ENCODE assay signal across 26 mouse cellular contexts in the genomic region with DNA sequence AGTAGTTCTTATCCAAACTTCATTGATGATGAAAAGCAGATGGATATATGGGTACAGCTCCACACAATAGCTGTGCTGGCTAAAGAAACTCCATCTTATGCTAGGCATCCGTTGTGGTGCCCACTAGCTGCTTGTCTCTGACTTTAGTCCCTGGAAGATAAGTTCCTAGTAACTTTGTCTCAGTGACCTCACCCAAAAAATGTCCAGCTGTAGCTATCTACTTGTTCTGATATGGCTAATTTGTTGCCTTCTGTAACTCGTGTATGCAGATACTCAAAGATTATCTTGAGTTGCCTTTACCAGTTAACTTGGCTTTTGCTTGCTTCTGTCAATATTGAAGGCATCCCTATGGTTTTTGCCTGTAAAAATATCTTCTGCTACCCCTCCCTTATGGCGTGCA. TPM values are rescaled to one million over a fixed set of nuclear protein-coding genes. Genes with fewer than 3 reads are reported as not detected.
DNase-seq lines count a peak whose midpoint lies in the region; ATAC-seq and TF ChIP-seq lines count a peak whose summit lies in the region.
"Had no signal": no experiment of that assay in that cellular context is flagged by ENCODE, and none has a peak within 500 bp of the region (broad histone marks: within the 10 kb centered on the region; RNA-seq: fewer than 3 reads in every experiment).

No protein-coding gene starts in this region.

- DNase-seq in stomach, postnatal 0 days (ENCODE audit: low spot score) = no peak
- no peak for DNase-seq in spleen, adult 12 weeks (ENCODE audit: low spot score)
- no peak for DNase-seq in lung, postnatal 25 days (ENCODE audit: low spot score)
- DNase-seq: cerebellum, adult 11-12 months; gastrocnemius, postnatal 10 days; heart, adult 18-20 months; heart, postnatal 36 days; kidney, adult 18-20 months; left cerebral cortex, postnatal 4 days; right cerebral cortex, postnatal 25 days had no signal

- no peak overlapping the region for H3K9ac ChIP-seq in stomach, embryonic 15.5 days
- no peak overlapping the region for H3K9ac ChIP-seq in stomach, postnatal 0 days (ENCODE audit: low read length)
- H3K9ac ChIP-seq in liver, embryonic 15.5 days = no peak overlapping the region
- no peak overlapping the region for H3K9ac ChIP-seq in forebrain, embryonic 12.5 days
- H3K9ac ChIP-seq: hindbrain, embryonic 13.5 days; limb, embryonic 15.5 days; midbrain, embryonic 13.5 days had no signal

- H3K4me1 ChIP-seq in stomach, embryonic 15.5 days = no peaks in the 10 kb centered on the region
- no peaks in the 10 kb centered on the region for H3K4me1 ChIP-seq in stomach, postnatal 0 days (replicated peaks; ENCODE audit: control insufficient read depth, insufficient read depth)
- H3K4me1 ChIP-seq in liver, embryonic 15.5 days (replicated peaks) = peaks cover 37% of the 10 kb centered on the region
- peaks cover 8% of the 10 kb centered on the region for H3K4me1 ChIP-seq in forebrain, embryonic 12.5 days
- H3K4me1 ChIP-seq: limb, embryonic 15.5 days had no signal

- WGBS in stomach, embryonic 15.5 days = 75% methylated on average over 3 of the region's 3 CpGs
- WGBS in stomach, postnatal 0 days = 66% methylated on average over 3 of the region's 3 CpGs
- 17% methylated on average over 3 of the region's 3 CpGs for WGBS in liver, embryonic 15.5 days (ENCODE audit: insufficient replicate concordance)
- WGBS in forebrain, embryonic 12.5 days = 82% methylated on average over 3 of the region's 3 CpGs

- no peak for TF ChIP-seq CTCF in stomach, postnatal 0 days (IDR thresholded peaks at IDR 0.05; ENCODE audit: low read depth)

- no peak for TF ChIP-seq EP300 in stomach, postnatal 0 days (optimal IDR thresholded peaks at IDR 0.05)

- peak; percentile 65; the same call in 1 of the 2 replicates for ATAC-seq in stomach, embryonic 15.5 days (ENCODE audit: insufficient read depth, low FRiP score, low read depth)
- no peak for ATAC-seq in stomach, postnatal 0 days (ENCODE audit: low FRiP score, low TSS enrichment)
- peak; percentile 91 for ATAC-seq in erythroid progenitor cell, adult 5-6 weeks (replicated peaks; ENCODE audit: low FRiP score, poor library complexity, severe bottlenecking)
- peak; percentile 86 for ATAC-seq in liver, embryonic 15.5 days (ENCODE audit: insufficient read depth)
- no peak for ATAC-seq in forebrain, embryonic 12.5 days (ENCODE audit: low FRiP score)
- ATAC-seq: forebrain, embryonic 16.5 days; lung, postnatal 0 days; midbrain, embryonic 13.5 days had no signal

- H3K27me3 ChIP-seq in stomach, embryonic 15.5 days (replicated peaks) = no peaks in the 10 kb centered on the region
- H3K27me3 ChIP-seq in stomach, postnatal 0 days (ENCODE audit: control insufficient read depth, insufficient read depth, low read length) = no peaks in the 10 kb centered on the region
- no peaks in the 10 kb centered on the region for H3K27me3 ChIP-seq in liver, embryonic 15.5 days
- no peaks in the 10 kb centered on the region for H3K27me3 ChIP-seq in forebrain, embryonic 12.5 days
- H3K27me3 ChIP-seq: hindbrain, embryonic 13.5 days; limb, embryonic 15.5 days; midbrain, embryonic 13.5 days had no signal

- no peaks in the 10 kb centered on the region for H3K36me3 ChIP-seq in stomach, embryonic 15.5 days
- H3K36me3 ChIP-seq in stomach, postnatal 0 days (ENCODE audit: control insufficient read depth, insufficient read depth, low read length) = no peaks in the 10 kb centered on the region
- H3K36me3 ChIP-seq in liver, embryonic 15.5 days (replicated peaks) = no peaks in the 10 kb centered on the region
- no peaks in the 10 kb centered on the region for H3K36me3 ChIP-seq in forebrain, embryonic 12.5 days (replicated peaks)
- H3K36me3 ChIP-seq: hindbrain, embryonic 13.5 days; limb, embryonic 15.5 days; midbrain, embryonic 13.5 days had no signal

- no peaks in the 10 kb centered on the region for H3K9me3 ChIP-seq in stomach, embryonic 15.5 days
- no peaks in the 10 kb centered on the region for H3K9me3 ChIP-seq in stomach, postnatal 0 days (ENCODE audit: control insufficient read depth, low read length)
- H3K9me3 ChIP-seq in liver, embryonic 15.5 days (replicated peaks) = no peaks in the 10 kb centered on the region
- H3K9me3 ChIP-seq in forebrain, embryonic 12.5 days = no peaks in the 10 kb centered on the region
- H3K9me3 ChIP-seq: hindbrain, embryonic 13.5 days; limb, embryonic 15.5 days; midbrain, embryonic 13.5 days had no signal

- H3K4me2 ChIP-seq in stomach, embryonic 15.5 days = no peak overlapping the region
- H3K4me2 ChIP-seq in stomach, postnatal 0 days (replicated peaks; ENCODE audit: low read depth) = no peak overlapping the region
- peak overlapping the region; percentile 19 for H3K4me2 ChIP-seq in liver, embryonic 15.5 days
- no peak overlapping the region for H3K4me2 ChIP-seq in forebrain, embryonic 12.5 days
- H3K4me2 ChIP-seq: hindbrain, embryonic 13.5 days; limb, embryonic 15.5 days; midbrain, embryonic 13.5 days had no signal

- no peak overlapping the region for H3K4me3 ChIP-seq in stomach, embryonic 15.5 days (replicated peaks)
- H3K4me3 ChIP-seq in stomach, postnatal 0 days (ENCODE audit: low read depth, low read length) = no peak overlapping the region
- H3K4me3 ChIP-seq in liver, embryonic 15.5 days (replicated peaks) = no peak overlapping the region
- H3K4me3 ChIP-seq in forebrain, embryonic 12.5 days (replicated peaks) = no peak overlapping the region
- H3K4me3 ChIP-seq: hindbrain, embryonic 13.5 days; left cerebral cortex, adult 2 months; limb, embryonic 15.5 days; midbrain, embryonic 13.5 days had no signal

- no peak overlapping the region for H3K27ac ChIP-seq in stomach, embryonic 15.5 days
- no peak overlapping the region for H3K27ac ChIP-seq in stomach, postnatal 0 days (replicated peaks)
- peak overlapping the region; percentile 73 for H3K27ac ChIP-seq in liver, embryonic 15.5 days (replicated peaks)
- no peak overlapping the region for H3K27ac ChIP-seq in forebrain, embryonic 12.5 days
- H3K27ac ChIP-seq: hindbrain, embryonic 13.5 days; left cerebral cortex, adult 2 months; limb, embryonic 15.5 days; midbrain, embryonic 13.5 days had no signal

RNA-seq across cellular contexts. Expression of a gene that starts 11.8 kb away (rescaled TPM):
- 4.1 and 5.3 TPM in 2 replicates for polyA plus RNA-seq in stomach, embryonic 15.5 days (2015; fragmentation: Nextera tagmentation; extraction: Ambion mirVana)
- polyA plus RNA-seq in stomach, postnatal 0 days (2015; fragmentation: Nextera tagmentation; extraction: Ambion mirVana) = 3.8 and 4.9 TPM in 2 replicates
- total RNA-seq in erythroid progenitor cell, adult 5-6 weeks (2015; ENCODE audit: low replicate concordance) = 64.5 and 72.1 TPM in 2 replicates
- total RNA-seq in erythroid progenitor cell, adult 5-6 weeks (2017; ENCODE audit: low replicate concordance) = 29.3 and 63.5 TPM in 2 replicates
- polyA plus RNA-seq in liver, embryonic 15.5 days (2015; fragmentation: Nextera tagmentation; extraction: Ambion mirVana) = 4.2 and 5.5 TPM in 2 replicates
- 7.4 and 8.1 TPM in 2 replicates for polyA plus RNA-seq in forebrain, embryonic 12.5 days (2016; fragmentation: Nextera tagmentation; extraction: Ambion mirVana)

RNA-seq across cellular contexts. Expression of a gene that starts 15.6 kb away (rescaled TPM):
- polyA plus RNA-seq in stomach, embryonic 15.5 days (2015; fragmentation: Nextera tagmentation; extraction: Ambion mirVana) = 0.27 and 0.42 TPM in 2 replicates
- 0.12 and 0.22 TPM in 2 replicates for polyA plus RNA-seq in stomach, postnatal 0 days (2015; fragmentation: Nextera tagmentation; extraction: Ambion mirVana)
- total RNA-seq in erythroid progenitor cell, adult 5-6 weeks (2015; ENCODE audit: low replicate concordance) = not detected in 2 replicates
- total RNA-seq in erythroid progenitor cell, adult 5-6 weeks (2017; ENCODE audit: low replicate concordance) = not detected in 2 replicates
- 0.05 and 0.13 TPM in 2 replicates for polyA plus RNA-seq in liver, embryonic 15.5 days (2015; fragmentation: Nextera tagmentation; extraction: Ambion mirVana)
- 0.29 and 0.45 TPM in 2 replicates for polyA plus RNA-seq in forebrain, embryonic 12.5 days (2016; fragmentation: Nextera tagmentation; extraction: Ambion mirVana)
- total RNA-seq: adrenal gland, postnatal 25 days; gastrocnemius, postnatal 10 days; heart, adult 18-20 months; heart, postnatal 36 days; layer of hippocampus, postnatal 10 days; left cerebral cortex, adult 2 months; left cerebral cortex, postnatal 4 days; monocyte, adult 5-6 weeks had no signal
- polyA plus RNA-seq: large intestine, adult 2 months; spleen, adult 2 months; thymus, adult 2 months had no signal

Comparison
In these comparisons a context has a peak if more than half of its experiments do, and no peak if none do; other contexts are left out.
1. ATAC-seq: peak in stomach, embryonic 15.5 days (single experiment), erythroid progenitor cell, adult 5-6 weeks (single experiment) and liver, embryonic 15.5 days (single experiment); none in stomach, postnatal 0 days (single experiment) and forebrain, embryonic 12.5 days (single experiment).